Mouse (Mus musculus) cortical plate, adult 2 months (tissue): ENCODE measurements around the gene Tsga10ip.

ENCODE experiments used
- CTCF ChIP-seq: fragments of 200-500 bp; IDR thresholded peaks from 2 replicates; pipeline ENCODE4 v1.5.1; 2011; ENCODE audit warnings: mild to moderate bottlenecking, control low read depth, low read length; ENCODE audit not compliant: insufficient read depth; ENCODE audit errors: extremely low read depth
- POLR2A ChIP-seq: fragments of 200-500 bp; IDR thresholded peaks from 2 replicates; pipeline ENCODE4 v1.6.1; 2011; ENCODE audit warnings: mild to moderate bottlenecking, low read length, control low read depth; ENCODE audit not compliant: insufficient read depth; ENCODE audit errors: extremely low read depth

DNA sequence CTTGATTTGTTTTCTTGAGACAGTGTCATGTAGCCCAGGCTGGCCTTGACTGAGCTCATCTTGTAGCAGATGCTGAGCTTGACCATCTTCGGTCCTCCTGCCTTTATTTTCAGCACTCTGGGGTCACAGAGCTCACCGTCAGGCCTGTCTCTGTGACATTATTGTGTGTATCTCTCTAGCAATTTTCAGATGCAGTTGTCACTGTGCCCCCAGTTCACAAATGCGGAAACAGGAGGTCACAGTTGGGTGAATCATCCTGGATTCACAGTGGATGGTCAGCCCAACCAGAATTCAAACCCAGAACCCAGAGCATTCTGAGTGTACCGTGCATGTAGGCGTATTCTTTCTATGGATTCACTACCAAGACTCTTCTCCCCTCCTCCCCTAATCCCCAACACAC is 43.4 kb upstream of the Tsga10ip start:
- TF ChIP-seq CTCF (no peak), POLR2A (no peak)
